Mouse (Mus musculus) olfactory bulb, adult 2 months (tissue): ENCODE results near the gene Ppp1r18.

ENCODE experiments used
- CTCF ChIP-seq: fragments of 200-500 bp; IDR thresholded peaks from 2 replicates; pipeline ENCODE4 v1.5.1; 2012; ENCODE audit warnings: low read depth, mild to moderate bottlenecking, low read length, moderate library complexity; ENCODE audit not compliant: insufficient read depth
- POLR2A ChIP-seq: fragments of 200-500 bp; IDR thresholded peaks from 2 replicates; pipeline ENCODE4 v1.6.1; 2012; ENCODE audit warnings: mild to moderate bottlenecking, low read depth, low read length, moderate library complexity; ENCODE audit not compliant: insufficient read depth

GRCm38 (mm10) chr17:35917463-35918251 lies 52.3 kb downstream of the Ppp1r18 start:
- TF ChIP-seq POLR2A: no peak
- TF ChIP-seq CTCF: no peak
